Mouse (Mus musculus): Measurements from ENCODE around the gene 5730596B20Rik.

DNA sequence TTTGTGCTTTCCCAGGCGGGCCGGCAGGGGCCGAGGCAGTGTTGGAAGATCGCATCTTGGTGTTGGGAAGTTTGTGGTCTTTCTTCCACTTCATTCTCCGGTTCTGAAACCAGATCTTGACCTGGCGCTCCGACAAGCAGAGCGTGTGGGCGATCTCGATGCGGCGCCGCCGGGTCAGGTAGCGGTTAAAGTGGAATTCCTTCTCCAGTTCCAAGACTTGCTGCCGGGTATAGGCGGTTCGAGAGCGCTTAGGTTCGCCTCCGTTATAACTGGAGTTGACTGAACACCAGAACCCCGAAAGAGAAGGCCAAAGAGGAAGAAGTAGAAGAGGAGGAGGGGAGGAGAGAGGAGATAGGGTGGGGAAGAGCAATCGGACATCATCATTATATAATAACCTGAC lies 13.1 kb downstream of the 5730596B20Rik start:
- TF ChIP-seq CTCF (IDR thresholded peaks at IDR 0.05; ENCODE audit: low read depth, low read length) (no peak), POLR2A (IDR thresholded peaks at IDR 0.05; ENCODE audit: insufficient read depth, low read length) (no peak)

Measured in ES-Bruce4 (cell line).